Mouse (Mus musculus): ENCODE data around the gene Zfp683. TPM values are rescaled to one million over a fixed set of nuclear protein-coding genes. Genes with fewer than 3 reads are reported as not detected.

Zfp683 gene
- total and polyA plus RNA-seq, 3 experiments, result 0.16 TPM; not detected in 2

DNA sequence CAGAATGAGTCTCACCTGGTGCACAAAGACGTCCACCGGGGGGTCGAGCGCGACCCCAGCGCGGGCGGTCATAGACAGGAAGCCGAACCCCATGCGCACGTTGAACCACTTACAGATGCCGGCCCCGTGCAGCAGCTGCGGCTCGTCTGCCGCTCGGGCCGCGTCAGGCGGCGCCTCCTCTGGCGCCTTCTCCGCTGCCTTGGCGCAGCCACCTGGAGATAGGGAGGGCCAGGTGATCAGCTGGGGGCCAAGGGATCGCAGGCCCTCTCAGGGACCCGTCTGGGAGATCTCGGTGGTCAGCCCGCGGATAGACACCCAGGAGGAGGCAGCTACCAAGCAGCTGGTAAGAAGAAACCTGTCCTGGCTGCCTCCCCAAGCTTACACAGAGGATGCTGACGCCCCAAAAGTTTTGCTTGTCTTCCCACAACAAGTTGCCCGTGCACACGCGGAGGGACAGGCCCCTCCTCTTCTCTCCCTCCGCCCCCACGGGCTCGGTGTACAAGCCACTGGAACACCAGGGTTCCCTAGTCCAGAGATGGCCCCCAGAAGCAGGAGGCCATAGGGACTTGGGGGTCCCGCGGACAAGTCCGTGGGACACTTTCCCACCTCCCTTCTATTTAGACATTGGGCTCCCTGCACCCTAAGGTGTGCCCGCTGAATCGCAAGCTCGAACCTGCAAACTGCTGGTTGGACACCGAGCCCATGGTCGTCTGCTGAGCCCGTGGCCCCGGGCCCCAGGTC lies 35.4 kb upstream of the Zfp683 start:
- in situ Hi-C loops (cut with MboI; ENCODE audit: low pct_ligation_motif_present, low pct_unique_long_range_greater_than_20kb, low sequenced_read_pairs), result loop anchor here (10.0 kb wide), 1 partner anchor 57 kb away; no protein-coding TSS in a partner anchor
- DNase-seq (ENCODE audit: extremely low read depth), result no peak
- dilution Hi-C loops (cut with MboI; ENCODE audit: extremely low pct_ligation_motif_present, extremely low pct_unique_long_range_greater_than_20kb, low sequenced_read_pairs), result no loop called here
- Histone ChIP-seq H3K4me3 (replicated peaks in 1 of 3; ENCODE audit: low read depth in 2 of 3, low read length in 2 of 3, poor library complexity in 1 of 3) (no peak overlapping the region), H3K27me3 (replicated peaks) (peaks cover 14% of the 10 kb centered on the region), H3K79me2 (replicated peaks; ENCODE audit: control insufficient read depth, extremely low read depth, insufficient read depth, poor library complexity, severe bottlenecking) (no peaks in the 10 kb centered on the region), H3K9me3 (replicated peaks; ENCODE audit: low read length) (peaks cover 15% of the 10 kb centered on the region), H3K4me2 (ENCODE audit: insufficient read depth, low read depth, poor library complexity, severe bottlenecking) (no peak overlapping the region), H3K4me1 (ENCODE audit: control insufficient read depth in 1 of 2, insufficient read depth in 2 of 2) (no peaks in the 10 kb centered on the region), H3K9ac (ENCODE audit: insufficient read depth, low read depth) (no peak overlapping the region), H3K27ac (ENCODE audit: insufficient read depth, low read depth) (no peak overlapping the region), H3K36me3 (replicated peaks in 1 of 2; ENCODE audit: control insufficient read depth in 1 of 2, insufficient read depth in 1 of 2, low read length in 1 of 2) (no peaks in the 10 kb centered on the region)
- TF ChIP-seq POLR2A (IDR thresholded peaks at IDR 0.05; ENCODE audit: low read depth, low read length), result no peak
- no peak for TF ChIP-seq MAFK (IDR thresholded peaks at IDR 0.05; ENCODE audit: insufficient replicate concordance, low read length)
- TF ChIP-seq E2F4 (IDR thresholded peaks at IDR 0.05; ENCODE audit: insufficient replicate concordance, low read depth, low read length), result no peak
- no peak for TF ChIP-seq CHD2 (IDR thresholded peaks at IDR 0.05; ENCODE audit: low read length)
- TF ChIP-seq IRF4 (IDR thresholded peaks at IDR 0.05; ENCODE audit: low read depth, low read length), result no peak
- TF ChIP-seq CHD1 (IDR thresholded peaks at IDR 0.05; ENCODE audit: low read depth, low read length), result no peak
- TF ChIP-seq PAX5 (IDR thresholded peaks at IDR 0.05; ENCODE audit: low read length), result no peak

DNA sequence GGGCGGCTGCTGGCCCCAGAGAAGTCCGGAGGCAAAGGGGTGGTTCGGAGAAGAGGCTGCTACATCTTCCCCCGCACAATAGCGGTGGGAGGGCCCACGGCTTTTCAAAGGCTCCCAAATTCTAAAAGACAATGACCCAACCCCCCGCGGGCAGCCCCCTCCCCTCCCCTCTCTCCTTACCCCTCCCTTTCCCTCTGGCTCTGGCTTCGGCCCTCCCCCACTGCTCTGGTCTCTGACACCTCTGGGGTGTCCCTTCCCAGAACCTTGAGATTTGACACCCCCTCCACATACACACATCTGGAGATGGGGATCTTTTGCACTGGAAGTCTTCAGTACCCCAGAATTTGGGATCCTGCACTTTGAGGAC lies 34.9 kb upstream of the Zfp683 start, which contains the start of gene Lin28a:
Gene Lin28a, minus strand, starts transcription at position 63 of the 367 bp plus-strand sequence.
- no peak for TF ChIP-seq USF2 (conservative IDR thresholded peaks at IDR 0.05; ENCODE audit: low read depth, low read length)
- TF ChIP-seq POLR2AphosphoS2 (IDR thresholded peaks at IDR 0.05; ENCODE audit: low read depth, low read length), result no peak
- no peak for TF ChIP-seq POLR2A (IDR thresholded peaks at IDR 0.05; ENCODE audit: low read depth, low read length)
- no peak for TF ChIP-seq ELF1 (IDR thresholded peaks at IDR 0.05; ENCODE audit: low read depth, low read length)
- no peak for TF ChIP-seq MAX (IDR thresholded peaks at IDR 0.05; ENCODE audit: low read length)
- TF ChIP-seq SIN3A (IDR thresholded peaks at IDR 0.05; ENCODE audit: low read length), result no peak
- no peak for TF ChIP-seq CHD1 (IDR thresholded peaks at IDR 0.05; ENCODE audit: low read depth, low read length)
- TF ChIP-seq JUN (IDR thresholded peaks at IDR 0.05; ENCODE audit: insufficient read depth, low read depth, low read length), result no peak
- in situ Hi-C loops (cut with MboI; ENCODE audit: low pct_ligation_motif_present, low pct_unique_long_range_greater_than_20kb, low sequenced_read_pairs), result loop anchor here (10.0 kb wide), 1 partner anchor 56 kb away; no protein-coding TSS in a partner anchor
- dilution Hi-C loops (cut with MboI; ENCODE audit: extremely low pct_ligation_motif_present, extremely low pct_unique_long_range_greater_than_20kb, low sequenced_read_pairs), result no loop called here
- H3K4me3 ChIP-seq (replicated peaks in 1 of 3; ENCODE audit: low read depth in 2 of 3, low read length in 2 of 3, poor library complexity in 1 of 3), result no peak within 1 kb of the TSS
- H3K4me1 ChIP-seq (ENCODE audit: control insufficient read depth in 1 of 2, insufficient read depth in 2 of 2), result no peaks in the 10 kb centered on the region
- H3K4me2 ChIP-seq (ENCODE audit: insufficient read depth, low read depth, poor library complexity, severe bottlenecking), result no peak within 1 kb of the TSS
- no peaks in the 10 kb centered on the region for H3K79me2 ChIP-seq (replicated peaks; ENCODE audit: control insufficient read depth, extremely low read depth, insufficient read depth, poor library complexity, severe bottlenecking)
- H3K9ac ChIP-seq (ENCODE audit: insufficient read depth, low read depth), result no peak within 1 kb of the TSS
- peaks cover 14% of the 10 kb centered on the region for H3K27me3 ChIP-seq (replicated peaks)
- peaks cover 15% of the 10 kb centered on the region for H3K9me3 ChIP-seq (replicated peaks; ENCODE audit: low read length)
- no peak for DNase-seq (ENCODE audit: extremely low read depth)
- no peaks in the 10 kb centered on the region for H3K36me3 ChIP-seq (replicated peaks in 1 of 2; ENCODE audit: control insufficient read depth in 1 of 2, insufficient read depth in 1 of 2, low read length in 1 of 2)
- no peak within 1 kb of the TSS for H3K27ac ChIP-seq (ENCODE audit: insufficient read depth, low read depth)

DNA sequence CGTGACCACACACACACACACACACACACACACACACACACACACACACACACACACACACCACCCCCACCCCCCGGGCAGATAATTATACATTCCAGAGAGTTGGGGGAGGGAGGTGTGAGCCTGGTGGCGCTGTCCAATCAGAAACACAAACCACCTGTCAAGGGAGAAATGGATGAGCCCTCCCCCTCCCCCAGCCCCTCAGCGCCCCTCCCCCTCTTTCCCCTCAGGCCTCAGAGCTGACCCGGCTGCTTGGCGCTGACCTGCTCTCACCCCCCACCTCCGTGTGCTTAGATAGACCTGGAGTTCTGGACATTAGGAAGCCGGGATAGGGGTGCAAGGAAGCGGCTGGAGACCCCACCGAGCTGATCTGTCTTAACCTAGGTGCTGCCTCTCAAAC lies 34.4 kb upstream of the Zfp683 start:
- Histone ChIP-seq H3K4me2 (ENCODE audit: insufficient read depth, low read depth, poor library complexity, severe bottlenecking) (no peak overlapping the region), H3K27me3 (replicated peaks) (peaks cover 15% of the 10 kb centered on the region), H3K9me3 (replicated peaks; ENCODE audit: low read length) (peaks cover 15% of the 10 kb centered on the region), H3K79me2 (replicated peaks; ENCODE audit: control insufficient read depth, extremely low read depth, insufficient read depth, poor library complexity, severe bottlenecking) (no peaks in the 10 kb centered on the region), H3K4me1 (ENCODE audit: control insufficient read depth in 1 of 2, insufficient read depth in 2 of 2) (no peaks in the 10 kb centered on the region), H3K9ac (ENCODE audit: insufficient read depth, low read depth) (no peak overlapping the region), H3K4me3 (replicated peaks in 1 of 3; ENCODE audit: low read depth in 2 of 3, low read length in 2 of 3, poor library complexity in 1 of 3) (no peak overlapping the region), H3K36me3 (replicated peaks in 1 of 2; ENCODE audit: control insufficient read depth in 1 of 2, insufficient read depth in 1 of 2, low read length in 1 of 2) (no peaks in the 10 kb centered on the region), H3K27ac (ENCODE audit: insufficient read depth, low read depth) (no peak overlapping the region)
- in situ Hi-C loops (cut with MboI; ENCODE audit: low pct_ligation_motif_present, low pct_unique_long_range_greater_than_20kb, low sequenced_read_pairs), result loop anchor here (10.0 kb wide), 1 partner anchor 56 kb away; no protein-coding TSS in a partner anchor
- no peak for DNase-seq (ENCODE audit: extremely low read depth)
- no peak for TF ChIP-seq TBP (conservative IDR thresholded peaks at IDR 0.05; ENCODE audit: low read depth, low read length)
- dilution Hi-C loops (cut with MboI; ENCODE audit: extremely low pct_ligation_motif_present, extremely low pct_unique_long_range_greater_than_20kb, low sequenced_read_pairs), result no loop called here
